Mouse (Mus musculus) hindbrain, embryonic 16.5 days (tissue): Measurements from ENCODE around the gene Armc2. TPM values are rescaled to one million over a fixed set of nuclear protein-coding genes. Genes with fewer than 3 reads are reported as not detected.
"Not testable (repeated sequence)": the region's sequence is repeated elsewhere in the genome, so short reads cannot be mapped to it uniquely, and the experiment has no call there.

Experiments used
- ATAC-seq: fragments of 200-750 bp; cut with Nextera tagmentation; 2 replicates; pipeline ENCODE4 v1.8.0; 2017; ENCODE audit warnings: moderate TSS enrichment, moderate library complexity
- H3K27ac ChIP-seq: fragments of 300-500 bp; sonication (generic); 2 replicates; pipeline ENCODE4 v1.5.1; 2014; ENCODE audit warnings: low read depth, mild to moderate bottlenecking, control low read depth, low read length, moderate library complexity
- H3K27me3 ChIP-seq: fragments of 300-500 bp; sonication (generic); replicated peaks from 2 replicates; pipeline ENCODE4 v1.6.1; 2014; ENCODE audit warnings: low read length; ENCODE audit not compliant: control insufficient read depth, insufficient read depth
- H3K36me3 ChIP-seq: fragments of 300-500 bp; sonication (generic); 2 replicates; pipeline ENCODE4 v1.6.1; 2014; ENCODE audit warnings: mild to moderate bottlenecking, low read length, moderate library complexity, mixed read lengths; ENCODE audit not compliant: control insufficient read depth, insufficient read depth
- H3K4me1 ChIP-seq: fragments of 300-500 bp; sonication (generic); 2 replicates; pipeline ENCODE4 v1.6.1; 2014; ENCODE audit warnings: low read depth, low read length; ENCODE audit not compliant: control insufficient read depth, insufficient read depth
- H3K4me2 ChIP-seq: fragments of 300-500 bp; sonication (generic); 2 replicates; pipeline ENCODE4 v1.6.1; 2014; ENCODE audit warnings: mild to moderate bottlenecking, low read length, control low read depth, moderate library complexity
- H3K4me3 ChIP-seq: fragments of 300-500 bp; sonication (generic); 2 replicates; pipeline ENCODE4 v1.5.1; 2014; ENCODE audit warnings: mild to moderate bottlenecking, low read length, control low read depth, moderate library complexity
- H3K9ac ChIP-seq: fragments of 300-500 bp; sonication (generic); 2 replicates; pipeline ENCODE4 v1.6.1; 2014; ENCODE audit warnings: low read depth, mild to moderate bottlenecking, control low read depth, low read length, moderate library complexity
- H3K9me3 ChIP-seq: fragments of 300-500 bp; sonication (generic); 2 replicates; pipeline ENCODE4 v1.6.1; 2014; ENCODE audit warnings: mild to moderate bottlenecking, low read length, moderate library complexity; ENCODE audit not compliant: control insufficient read depth
- WGBS: fragments of 180-500 bp; shearing (Covaris S2); extraction: QIAGEN DNeasy Blood & Tissue Kit; methylation state at CpG from one replicate; pipeline ENCODE4 v1.1.7; 2014; 5-methylcytosine and 5-hydroxymethylcytosine counted together
- polyA plus RNA-seq: library from polyadenylated mRNA; unstranded; fragments of >200 nt; fragmentation: Nextera tagmentation; extraction: Ambion mirVana; gene quantifications from 2 replicates; pipeline ENCODE4 v1.2.1, GENCODE M21; 2015

Gene Armc2
- polyA plus RNA-seq, 1 experiment from 2014 or later = 12.7 TPM

DNA sequence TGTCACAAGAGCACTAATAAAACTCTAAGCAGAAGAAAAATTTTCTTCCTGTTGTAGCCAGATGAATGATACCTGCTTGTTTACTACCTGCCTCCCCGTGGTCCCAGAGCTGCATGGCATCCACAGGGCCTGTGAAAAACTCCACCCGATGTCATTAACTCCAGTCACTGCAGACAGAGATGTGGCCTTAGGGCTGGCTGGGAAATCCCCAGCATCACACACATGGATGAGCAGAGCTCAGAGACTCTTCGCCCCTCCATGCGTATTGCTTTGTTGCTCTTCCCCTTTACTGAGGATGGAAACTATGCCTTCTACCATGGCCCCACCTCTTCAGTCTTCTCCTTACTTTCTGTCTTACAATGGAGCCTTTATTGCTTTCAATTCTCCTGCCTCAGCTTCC is 55.5 kb downstream of the Armc2 start:
- no peak overlapping the region for H3K4me3 ChIP-seq
- no peak; the same call in 1 of the 2 replicates for ATAC-seq
- 0 out of 2 replicates have a peak, but pooled peaks cover 2% of the 10 kb centered on the region for H3K9me3 ChIP-seq
- no peak overlapping the region for H3K9ac ChIP-seq
- H3K27ac ChIP-seq = no peak overlapping the region
- H3K27me3 ChIP-seq = no peaks in the 10 kb centered on the region
- H3K4me2 ChIP-seq = no peak overlapping the region
- H3K36me3 ChIP-seq = no peaks in the 10 kb centered on the region
- no peaks in the 10 kb centered on the region for H3K4me1 ChIP-seq
- WGBS = 32% methylated on average over 4 of the region's 4 CpGs

DNA sequence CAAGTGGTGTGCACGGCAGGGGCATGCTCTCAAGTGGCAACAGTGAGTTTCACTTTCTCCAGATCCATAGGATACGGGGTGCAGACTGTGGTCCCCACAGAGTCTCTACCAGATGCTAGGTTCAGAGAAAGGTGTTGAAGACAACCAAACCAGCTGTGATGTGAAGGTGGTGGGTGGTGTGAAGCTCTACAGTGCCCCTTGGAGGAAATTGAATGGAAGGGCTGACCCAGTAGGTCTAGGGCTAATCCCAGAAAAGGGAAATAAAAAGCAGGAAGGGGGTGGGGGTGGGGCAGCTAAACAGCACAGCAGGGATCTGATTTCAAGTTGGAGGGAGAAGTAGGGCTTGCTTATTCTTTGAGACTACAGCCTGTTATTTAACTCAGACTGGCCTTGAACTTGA is 58.4 kb downstream of the Armc2 start:
- ATAC-seq = no peak
- H3K27me3 ChIP-seq = no peaks in the 10 kb centered on the region
- 79% methylated on average over 2 of the region's 2 CpGs for WGBS

DNA sequence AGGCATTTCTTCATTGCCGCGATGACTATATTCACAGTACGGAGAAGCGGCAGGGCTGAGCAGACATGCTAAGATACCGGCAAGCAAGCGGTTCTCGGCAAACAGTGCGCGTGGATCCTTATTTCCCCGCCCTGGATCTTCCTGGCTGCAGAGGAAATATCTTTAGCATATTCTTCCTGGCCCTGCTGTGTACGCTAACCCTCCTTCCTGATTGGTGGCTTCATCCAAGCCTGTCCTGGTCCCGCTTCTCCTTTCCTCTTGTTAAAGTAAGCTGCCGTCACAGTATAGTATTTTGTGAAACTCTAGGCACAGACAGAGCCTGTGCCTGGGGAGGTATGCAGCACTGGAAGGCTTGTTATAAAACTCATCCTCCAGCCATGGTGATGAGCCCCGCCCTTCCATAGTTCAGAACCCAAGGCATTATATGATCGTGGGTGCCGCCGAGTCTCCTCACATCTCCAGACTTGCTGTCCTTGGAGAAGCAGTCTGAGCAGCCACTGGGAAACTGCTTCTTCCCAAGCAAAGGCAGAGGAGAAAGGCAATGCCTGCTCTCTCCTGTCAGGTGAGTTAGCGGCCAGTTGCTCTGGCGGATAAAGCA is 59.5 kb downstream of the Armc2 start:
- 95% methylated on average over 19 of the region's 19 CpGs for WGBS
- Histone ChIP-seq H3K4me3 (no peak overlapping the region), H3K27me3 (no peaks in the 10 kb centered on the region), H3K9me3 (0 out of 2 replicates have a peak, but pooled peaks cover 2% of the 10 kb centered on the region), H3K9ac (no peak overlapping the region), H3K4me2 (no peak overlapping the region), H3K36me3 (no peaks in the 10 kb centered on the region), H3K27ac (no peak overlapping the region), H3K4me1 (no peaks in the 10 kb centered on the region)
- ATAC-seq = no peak

More for the DNA sequence above, 58.4 kb downstream of the Armc2 start:
- Histone ChIP-seq H3K36me3 (no peaks in the 10 kb centered on the region), H3K4me2 (no peak overlapping the region), H3K4me1 (no peaks in the 10 kb centered on the region), H3K9me3 (0 out of 2 replicates have a peak, but pooled peaks cover 2% of the 10 kb centered on the region), H3K9ac (no peak overlapping the region), H3K27ac (no peak overlapping the region), H3K4me3 (no peak overlapping the region)

DNA sequence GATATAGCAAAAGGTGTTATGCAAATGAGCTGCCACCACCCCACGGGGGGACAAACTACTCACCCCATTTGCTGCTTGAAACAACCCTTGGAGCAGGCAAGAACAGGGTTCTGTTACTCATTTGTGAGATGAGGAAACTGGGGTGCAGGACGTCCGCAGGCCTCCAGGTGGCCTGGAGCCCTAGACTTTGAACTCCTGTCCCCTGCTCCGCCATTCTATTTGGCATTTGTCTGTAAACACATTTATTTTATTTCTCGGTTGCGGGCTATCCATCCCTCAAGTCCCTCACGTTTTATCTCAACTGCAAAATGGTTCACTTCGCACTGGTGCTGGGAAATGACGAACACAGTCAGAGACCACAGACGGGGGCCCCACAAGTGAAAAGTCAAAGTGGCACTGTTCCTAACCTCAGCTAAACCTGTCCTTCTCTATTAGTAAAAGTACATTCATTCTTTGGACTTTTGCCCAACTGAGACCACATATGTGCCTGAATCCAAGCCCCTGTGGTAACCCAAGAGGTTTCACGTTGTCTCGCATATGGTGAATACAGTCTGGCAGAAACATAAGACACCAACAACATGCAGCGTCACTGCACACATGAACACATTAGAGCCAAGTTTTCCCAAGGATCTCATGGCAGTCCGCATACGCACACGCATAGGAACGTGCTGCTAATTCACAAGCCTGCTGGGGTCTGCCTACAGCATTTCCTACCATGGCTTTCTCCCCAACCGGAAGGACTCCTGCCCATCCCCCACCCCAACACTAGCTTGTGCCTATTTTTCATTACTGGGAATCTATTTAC is 60.6 kb downstream of the Armc2 start:
- ATAC-seq = peak; percentile 30; the same call in 1 of the 2 replicates
- Histone ChIP-seq H3K9ac (no peak overlapping the region), H3K27me3 (no peaks in the 10 kb centered on the region), H3K4me2 (no peak overlapping the region), H3K27ac (no peak overlapping the region), H3K36me3 (no peaks in the 10 kb centered on the region), H3K9me3 (0 out of 2 replicates have a peak, but pooled peaks cover 2% of the 10 kb centered on the region), H3K4me3 (no peak overlapping the region), H3K4me1 (no peaks in the 10 kb centered on the region)
- 89% methylated on average over 18 of the region's 18 CpGs for WGBS

DNA sequence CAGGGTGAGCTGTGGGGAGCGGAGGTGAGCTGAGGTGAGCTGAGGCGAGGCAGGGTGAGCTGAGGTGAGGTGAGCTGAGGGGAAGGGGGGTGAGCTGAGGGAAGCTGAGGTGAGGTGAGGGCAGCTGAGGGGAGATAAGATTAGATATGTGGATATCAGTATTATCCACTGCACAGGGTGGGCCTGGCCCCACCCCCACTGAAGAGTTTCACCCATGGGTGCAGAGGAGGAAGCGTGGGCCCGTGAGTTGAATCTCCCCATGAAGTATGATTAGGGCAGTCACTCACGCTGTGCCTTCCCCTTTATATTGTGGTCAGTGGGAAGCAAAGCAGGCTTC is 64.7 kb downstream of the Armc2 start:
- H3K27me3 ChIP-seq = no peaks in the 10 kb centered on the region
- H3K9me3 ChIP-seq = 0 out of 2 replicates have a peak, but pooled peaks cover 2% of the 10 kb centered on the region
- WGBS = 93% methylated on average over 5 of the region's 5 CpGs
- no peak for ATAC-seq
- H3K36me3 ChIP-seq = no peaks in the 10 kb centered on the region
- H3K9ac ChIP-seq = no peak overlapping the region
- H3K27ac ChIP-seq = no peak overlapping the region
- H3K4me1 ChIP-seq = no peaks in the 10 kb centered on the region
- no peak overlapping the region for H3K4me3 ChIP-seq
- no peak overlapping the region for H3K4me2 ChIP-seq

DNA sequence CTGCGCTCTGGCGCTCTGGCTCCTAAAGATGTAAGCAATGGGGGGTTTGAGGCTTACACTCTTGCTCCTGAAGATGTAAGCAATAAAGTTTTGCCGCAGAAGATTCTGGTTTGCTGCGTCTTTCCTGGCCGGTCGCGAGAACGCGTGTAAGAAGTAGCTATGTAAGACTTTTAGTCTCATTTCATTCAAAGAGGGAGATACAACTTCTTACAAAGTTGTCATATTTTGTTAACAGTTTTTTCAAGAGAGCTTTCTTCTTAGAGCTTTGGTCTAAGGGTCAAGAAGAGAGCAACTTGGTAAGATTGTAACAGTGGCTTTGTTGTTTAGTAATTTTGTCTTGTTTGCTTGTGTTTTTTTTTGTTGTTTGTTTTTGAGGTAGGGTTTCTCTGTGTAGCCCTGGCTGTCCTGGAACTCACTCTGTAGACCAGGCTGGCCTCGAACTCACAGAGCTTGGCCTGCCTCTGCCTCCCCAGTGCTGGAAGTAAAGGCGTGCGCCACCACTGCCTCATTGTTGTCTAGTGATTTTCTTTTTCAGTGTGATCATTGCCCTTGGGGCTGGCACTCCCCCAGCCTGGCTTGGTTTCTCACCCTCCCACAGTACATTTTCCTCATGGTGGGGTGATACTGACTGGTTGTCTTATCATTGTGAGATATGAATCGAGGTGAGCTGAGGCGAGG is 65.3 kb downstream of the Armc2 start:
- WGBS = 96% methylated on average over 14 of the region's 14 CpGs
- no peaks in the 10 kb centered on the region for H3K4me1 ChIP-seq

DNA sequence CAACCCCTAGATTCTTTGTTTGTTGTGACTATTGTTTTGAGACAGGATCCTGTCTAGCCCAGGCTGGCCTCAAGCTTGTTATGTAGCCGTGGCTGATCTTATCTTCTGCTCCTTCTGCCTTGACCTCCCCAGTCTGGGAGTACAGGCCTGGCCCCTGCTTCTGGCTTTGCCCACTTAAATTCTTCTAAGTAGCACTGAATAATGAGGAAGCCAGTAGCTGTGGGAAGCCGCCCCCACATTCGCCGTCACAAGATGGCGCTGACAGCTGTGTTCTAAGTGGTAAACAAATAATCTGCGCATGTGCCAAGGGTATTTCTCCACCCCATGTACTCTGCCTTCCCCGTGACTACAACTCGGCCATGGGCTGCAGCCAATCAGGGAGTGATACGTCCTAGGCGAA is 65.9 kb downstream of the Armc2 start:
- H3K36me3 ChIP-seq, H3K27ac ChIP-seq, H3K4me1 ChIP-seq, H3K27me3 ChIP-seq, ATAC-seq, H3K4me2 ChIP-seq, H3K9ac ChIP-seq, H3K4me3 ChIP-seq, H3K9me3 ChIP-seq: not testable (repeated sequence)
- 96% methylated on average over 5 of the region's 10 CpGs for WGBS

More for the DNA sequence above, 65.3 kb downstream of the Armc2 start:
- Histone ChIP-seq H3K27me3 (no peaks in the 10 kb centered on the region), H3K27ac (no peak overlapping the region), H3K9ac (no peak overlapping the region), H3K36me3 (no peaks in the 10 kb centered on the region), H3K9me3 (0 out of 2 replicates have a peak, but pooled peaks cover 2% of the 10 kb centered on the region), H3K4me3 (no peak overlapping the region), H3K4me2 (no peak overlapping the region)
- ATAC-seq = no peak

DNA sequence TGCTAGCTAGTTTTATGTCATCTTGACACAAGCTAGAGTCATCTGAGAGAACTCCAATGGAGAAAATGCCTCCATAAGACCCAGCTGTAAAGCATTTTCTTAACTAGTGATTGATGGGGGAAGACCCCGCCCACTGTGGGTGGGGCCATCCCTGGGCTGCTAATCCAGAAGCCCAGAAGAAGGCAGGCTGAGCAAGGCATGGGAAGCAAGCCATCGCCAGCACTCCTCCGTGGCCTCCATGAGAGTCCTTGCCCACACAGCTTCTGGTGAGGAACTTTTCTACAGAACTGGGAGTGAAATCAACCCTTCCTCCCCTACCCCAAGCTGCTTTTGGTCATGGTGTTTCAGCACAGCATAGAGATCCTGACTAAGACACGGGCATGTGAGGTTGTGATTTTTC is 79.2 kb downstream of the Armc2 start:
- ATAC-seq = no peak
- H3K27ac ChIP-seq = no peak overlapping the region
- H3K36me3 ChIP-seq = no peaks in the 10 kb centered on the region
- no peak overlapping the region for H3K9ac ChIP-seq
- H3K9me3 ChIP-seq = no peaks in the 10 kb centered on the region
- no peaks in the 10 kb centered on the region for H3K27me3 ChIP-seq
- H3K4me1 ChIP-seq = peaks cover 17% of the 10 kb centered on the region
- WGBS = 80% methylated on average over 4 of the region's 4 CpGs
- H3K4me3 ChIP-seq = no peak overlapping the region
- H3K4me2 ChIP-seq = no peak overlapping the region

DNA sequence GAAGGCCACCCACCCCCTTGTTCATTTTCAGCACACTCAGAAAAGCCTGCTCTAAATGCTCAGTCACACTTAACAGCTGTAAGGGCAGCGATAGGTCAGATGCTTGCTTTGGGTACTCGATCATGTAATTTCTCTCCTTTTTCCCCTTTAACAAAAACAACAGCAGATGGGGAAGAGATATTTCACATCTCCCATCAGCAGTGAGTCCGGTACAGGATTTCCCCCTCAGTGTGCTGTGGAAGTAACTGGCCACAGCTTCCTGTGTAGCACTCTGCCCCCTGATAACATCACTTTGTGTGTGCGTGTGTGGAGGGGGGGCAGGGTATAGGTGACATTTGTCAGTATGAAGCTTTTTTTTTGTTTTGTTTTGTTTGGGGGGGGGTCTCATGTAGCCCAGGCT is 81.1 kb downstream of the Armc2 start:
- Histone ChIP-seq H3K27ac (no peak overlapping the region), H3K36me3 (no peaks in the 10 kb centered on the region), H3K9me3 (no peaks in the 10 kb centered on the region), H3K27me3 (no peaks in the 10 kb centered on the region), H3K9ac (no peak overlapping the region), H3K4me3 (no peak overlapping the region), H3K4me2 (no peak overlapping the region), H3K4me1 (peaks cover 27% of the 10 kb centered on the region)
- 47% methylated on average over 4 of the region's 4 CpGs for WGBS
- no peak for ATAC-seq
